Mouse (Mus musculus) embryonic facial prominence, embryonic 11.5 days (tissue): Measurements from ENCODE around the gene Krtap31-1. TPM values are rescaled to one million over a fixed set of nuclear protein-coding genes. Genes with fewer than 3 reads are reported as not detected.
"Not testable (repeated sequence)": the region's sequence is repeated elsewhere in the genome, so short reads cannot be mapped to it uniquely, and the experiment has no call there.

ENCODE experiments used
- ATAC-seq: fragments of 200-750 bp; cut with Nextera tagmentation; replicated peaks from 2 replicates; pipeline ENCODE4 v1.8.0; 2017; ENCODE audit warnings: low read depth; ENCODE audit not compliant: insufficient number of reproducible peaks, low FRiP score, low TSS enrichment
- DNase-seq: peaks from one replicate; pipeline ENCODE4 v3.0.0-alpha.2; 2015; ENCODE audit warnings: low spot score
- H3K27ac ChIP-seq: fragments of 300-500 bp; sonication (generic); replicated peaks from 2 replicates; pipeline ENCODE4 v1.5.1; 2014; ENCODE audit warnings: mild to moderate bottlenecking, low read depth, low read length, control low read depth
- H3K27me3 ChIP-seq: fragments of 300-500 bp; sonication (generic); 2 replicates; pipeline ENCODE4 v1.6.1; 2014; ENCODE audit warnings: mild to moderate bottlenecking, low read length, moderate library complexity, mixed read lengths; ENCODE audit not compliant: control insufficient read depth, insufficient read depth
- H3K36me3 ChIP-seq: fragments of 300-500 bp; sonication (generic); replicated peaks from 2 replicates; pipeline ENCODE4 v1.6.1; 2014; ENCODE audit warnings: low read depth, mild to moderate bottlenecking, low read length, moderate library complexity, mixed read lengths; ENCODE audit not compliant: control insufficient read depth, insufficient read depth
- H3K4me1 ChIP-seq: fragments of 300-500 bp; sonication (generic); 2 replicates; pipeline ENCODE4 v1.6.1; 2014; ENCODE audit warnings: low read length, mixed read lengths; ENCODE audit not compliant: control insufficient read depth, insufficient read depth
- H3K4me2 ChIP-seq: fragments of 300-500 bp; sonication (generic); 2 replicates; pipeline ENCODE4 v1.6.1; 2014; ENCODE audit warnings: low read depth, mild to moderate bottlenecking, control low read depth, low read length, moderate library complexity
- H3K4me3 ChIP-seq: fragments of 300-500 bp; sonication (generic); 2 replicates; pipeline ENCODE4 v1.5.1; 2014; ENCODE audit warnings: low read depth, low read length, control low read depth
- H3K9ac ChIP-seq: fragments of 300-500 bp; sonication (generic); replicated peaks from 2 replicates; pipeline ENCODE4 v1.6.1; 2014; ENCODE audit warnings: mild to moderate bottlenecking, control low read depth, low read length
- H3K9me3 ChIP-seq: fragments of 300-500 bp; sonication (generic); replicated peaks from 2 replicates; pipeline ENCODE4 v1.6.1; 2016; ENCODE audit warnings: mild to moderate bottlenecking, low read length, inconsistent platforms, mixed read lengths; ENCODE audit not compliant: control insufficient read depth
- WGBS: fragments of 180-500 bp; shearing (Covaris S2); extraction: QIAGEN DNeasy Blood & Tissue Kit; methylation state at CpG from one replicate; pipeline ENCODE4 v1.1.7; 2014; 5-methylcytosine and 5-hydroxymethylcytosine counted together
- polyA plus RNA-seq: library from polyadenylated mRNA; unstranded; fragments of >200 nt; fragmentation: Nextera tagmentation; extraction: Ambion mirVana; gene quantifications from 2 replicates; pipeline ENCODE4 v1.2.1, GENCODE M21; 2014

Gene Krtap31-1
- not detected in 2 replicates for polyA plus RNA-seq

DNA sequence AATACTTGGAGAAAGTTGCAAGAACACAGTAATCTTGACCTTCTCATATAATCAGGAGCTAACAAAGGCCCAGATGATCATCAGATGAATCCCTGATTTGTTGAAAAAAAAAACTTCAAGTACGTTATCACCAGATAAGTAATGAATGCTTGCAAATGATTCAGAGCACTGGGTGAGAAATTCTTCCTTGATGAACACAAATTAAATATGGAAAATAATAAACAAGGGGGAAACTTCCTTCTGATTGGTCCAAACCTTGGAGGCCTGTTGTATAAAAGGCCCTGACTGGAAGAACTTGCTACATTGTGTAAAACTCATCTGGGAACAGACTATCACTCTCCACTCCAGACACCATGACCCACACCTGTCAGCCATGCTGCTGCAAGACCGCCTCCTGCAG is at the start of gene Krtap31-1:
Krtap31-1 (plus strand) TSS at position 301 of the 400 bp plus-strand sequence.
- Histone ChIP-seq H3K4me1 (no peaks in the 10 kb centered on the region), H3K9ac (no peak within 1 kb of the TSS), H3K27ac (no peak within 1 kb of the TSS), H3K4me3 (no peak within 1 kb of the TSS), H3K4me2 (no peak within 1 kb of the TSS), H3K9me3 (no peaks in the 10 kb centered on the region), H3K36me3 (no peaks in the 10 kb centered on the region), H3K27me3 (no peaks in the 10 kb centered on the region)
- DNase-seq: no peak
- no peak for ATAC-seq
- WGBS: 79% methylated on average over 2 of the region's 2 CpGs

- Histone ChIP-seq H3K4me2 (no peak overlapping the region), H3K27ac (no peak overlapping the region), H3K9me3 (no peaks in the 10 kb centered on the region), H3K27me3 (no peaks in the 10 kb centered on the region), H3K4me3 (no peak overlapping the region), H3K9ac (no peak overlapping the region), H3K36me3 (no peaks in the 10 kb centered on the region), H3K4me1 (no peaks in the 10 kb centered on the region)
- 80% methylated on average over 2 of the region's 2 CpGs for WGBS
- ATAC-seq (no peak), DNase-seq (no peak)
Measured at GRCm38 (mm10) chr11:99858761-99859160, 49.0 kb upstream of the Krtap31-1 start.

DNA sequence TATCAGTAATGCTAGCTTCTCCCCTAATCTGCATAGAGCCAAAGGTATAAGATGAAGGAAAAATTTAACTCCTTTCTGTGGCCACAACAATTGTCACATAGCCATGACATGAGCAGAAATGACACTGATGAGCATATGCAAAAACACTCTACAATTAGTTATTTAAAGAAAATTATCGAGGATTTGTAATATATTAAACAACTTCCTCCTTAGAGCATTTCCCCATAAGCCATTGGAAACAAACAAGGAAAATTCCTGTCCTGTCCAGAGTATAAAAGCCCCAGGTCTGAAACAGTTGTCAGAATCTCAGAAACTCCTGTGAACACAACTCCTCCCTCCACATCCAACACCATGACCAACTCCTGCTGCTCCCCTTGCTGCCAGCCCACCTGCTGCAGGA is 43.5 kb upstream of the Krtap31-1 start, which contains the start of gene Gm11559:
Gm11559 (plus strand) TSS at position 301 of the 400 bp plus-strand sequence.
- ATAC-seq, H3K4me2 ChIP-seq: not testable (repeated sequence)

GRCm38 (mm10) chr11:99873089-99873488 is 34.6 kb upstream of the Krtap31-1 start, which contains the start of gene Krtap9-1:
Gene Krtap9-1 (plus strand): TSS chr11:99873389.
- not testable (repeated sequence) for H3K27me3 ChIP-seq, H3K4me2 ChIP-seq, H3K36me3 ChIP-seq, H3K9me3 ChIP-seq, H3K27ac ChIP-seq, H3K4me1 ChIP-seq, H3K9ac ChIP-seq, H3K4me3 ChIP-seq, DNase-seq, ATAC-seq
- WGBS: 70% methylated on average over 1 of the region's 1 CpGs

More for the DNA sequence above, 43.5 kb upstream of the Krtap31-1 start, which contains the start of gene Gm11559:
- H3K9me3 ChIP-seq, H3K9ac ChIP-seq, H3K4me3 ChIP-seq, DNase-seq, H3K27me3 ChIP-seq, H3K4me1 ChIP-seq, H3K36me3 ChIP-seq, H3K27ac ChIP-seq: not testable (repeated sequence)
- 66% methylated on average over 1 of the region's 1 CpGs for WGBS

DNA sequence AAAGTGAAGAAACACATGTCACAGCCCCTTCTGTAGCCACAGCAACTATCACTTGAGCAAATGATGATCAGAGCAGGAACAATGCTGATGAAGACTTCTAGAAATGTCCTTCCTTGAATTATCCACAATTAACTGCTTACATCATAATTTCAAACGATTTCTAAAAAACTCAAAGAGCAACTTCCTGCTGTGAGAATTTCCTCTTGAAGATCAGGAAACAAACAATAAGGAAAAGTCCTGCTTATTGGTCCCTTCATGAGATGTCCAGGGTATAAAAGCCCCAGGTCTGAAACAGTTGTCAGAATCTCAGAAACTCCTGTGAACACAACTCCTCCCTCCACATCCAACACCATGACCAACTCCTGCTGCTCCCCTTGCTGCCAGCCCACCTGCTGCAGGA is 28.8 kb upstream of the Krtap31-1 start, which contains the start of gene Gm11567:
Gm11567 (plus strand) TSS at position 301 of the 400 bp plus-strand sequence.
- H3K9ac ChIP-seq, H3K36me3 ChIP-seq, H3K27me3 ChIP-seq, H3K4me2 ChIP-seq, H3K4me1 ChIP-seq, H3K27ac ChIP-seq, H3K9me3 ChIP-seq, DNase-seq, H3K4me3 ChIP-seq, ATAC-seq: not testable (repeated sequence)
- WGBS: 60% methylated on average over 1 of the region's 1 CpGs

DNA sequence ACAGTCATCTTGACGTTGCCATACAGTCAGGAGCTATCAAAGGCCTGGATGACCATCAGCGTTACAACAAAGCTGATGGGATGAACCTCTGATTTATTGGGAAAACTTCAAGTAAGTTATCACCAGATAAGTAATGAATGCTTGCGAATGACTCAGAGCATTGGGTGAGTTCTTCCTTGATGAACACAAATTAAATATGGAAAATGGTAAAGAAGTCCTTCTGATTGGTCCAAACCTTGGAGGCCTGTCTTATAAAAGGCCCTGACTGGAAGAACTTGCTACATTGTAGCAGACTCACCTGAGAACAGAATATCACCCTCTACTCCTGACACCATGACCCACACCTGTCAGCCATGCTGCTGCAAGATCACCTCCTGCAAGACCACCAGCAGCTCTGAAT is 6.7 kb downstream of the Krtap31-1 start, which contains the start of gene Gm11565:
Gm11565 (plus strand) TSS at position 301 of the 400 bp plus-strand sequence.
- Histone ChIP-seq H3K9ac (no peak within 1 kb of the TSS), H3K4me2 (no peak within 1 kb of the TSS), H3K27me3 (no peaks in the 10 kb centered on the region), H3K4me3 (no peak within 1 kb of the TSS), H3K27ac (no peak within 1 kb of the TSS), H3K36me3 (no peaks in the 10 kb centered on the region), H3K9me3 (no peaks in the 10 kb centered on the region), H3K4me1 (no peaks in the 10 kb centered on the region)
- DNase-seq (no peak), ATAC-seq (no peak)
- WGBS: 91% methylated on average over 3 of the region's 3 CpGs

DNA sequence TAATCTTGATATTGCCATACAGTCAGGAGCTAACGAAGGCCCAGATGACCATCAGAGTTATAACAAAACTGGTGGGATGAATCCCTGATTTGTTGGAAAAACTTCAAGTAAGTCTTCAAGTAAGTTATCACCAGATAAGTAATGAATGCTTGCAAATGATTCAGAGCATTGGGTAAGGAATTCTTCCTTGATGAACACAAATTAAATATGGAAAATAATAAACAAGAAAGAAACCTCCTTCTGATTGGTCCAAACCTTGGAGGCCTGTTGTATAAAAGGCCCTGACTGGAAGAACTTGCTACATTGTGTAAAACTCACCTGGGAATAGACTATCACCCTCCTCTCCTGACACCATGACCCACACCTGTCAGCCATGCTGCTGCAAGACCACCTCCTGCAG is 28.3 kb downstream of the Krtap31-1 start, which contains the start of gene Krtap31-2:
Krtap31-2 (plus strand) TSS at position 301 of the 400 bp plus-strand sequence.
- Histone ChIP-seq H3K9me3 (no peaks in the 10 kb centered on the region), H3K27me3 (no peaks in the 10 kb centered on the region), H3K36me3 (no peaks in the 10 kb centered on the region), H3K9ac (no peak within 1 kb of the TSS), H3K4me1 (no peaks in the 10 kb centered on the region), H3K4me3 (no peak within 1 kb of the TSS), H3K27ac (no peak within 1 kb of the TSS), H3K4me2 (no peak within 1 kb of the TSS)
- ATAC-seq: no peak
- 88% methylated on average over 1 of the region's 1 CpGs for WGBS
- DNase-seq: no peak

GRCm38 (mm10) chr11:99937751-99938264 is 30.1 kb downstream of the Krtap31-1 start:
- no peaks in the 10 kb centered on the region for H3K9me3 ChIP-seq
- ATAC-seq: no peak

More at GRCm38 (mm10) chr11:99937751-99938264, 30.1 kb downstream of the Krtap31-1 start:
- Histone ChIP-seq H3K27me3 (no peaks in the 10 kb centered on the region), H3K27ac (no peak overlapping the region), H3K4me1 (no peaks in the 10 kb centered on the region), H3K36me3 (no peaks in the 10 kb centered on the region), H3K4me3 (no peak overlapping the region), H3K4me2 (no peak overlapping the region), H3K9ac (no peak overlapping the region)
- DNase-seq: no peak
- 89% methylated on average over 9 of the region's 9 CpGs for WGBS
